Mouse (Mus musculus) midbrain, postnatal 0 days (tissue): ENCODE data around the gene Hoxb2. TPM values are rescaled to one million over a fixed set of nuclear protein-coding genes. Genes with fewer than 3 reads are reported as not detected.

ENCODE experiments used
- ATAC-seq: fragments of 200-750 bp; cut with Nextera tagmentation; 2 replicates; pipeline ENCODE4 v1.8.0; 2017; ENCODE audit warnings: moderate number of reproducible peaks, mild to moderate bottlenecking, moderate TSS enrichment, moderate library complexity; ENCODE audit not compliant: low FRiP score
- DNase-seq: peaks from one replicate; pipeline ENCODE4 v3.0.0-alpha.2; 2015; ENCODE audit warnings: low spot score
- H3K27ac ChIP-seq: fragments of 300-500 bp; sonication (generic); 2 replicates; pipeline ENCODE4 v1.5.1; 2014; ENCODE audit warnings: low read depth, mild to moderate bottlenecking, low read length, mixed read lengths
- H3K27me3 ChIP-seq: fragments of 300-500 bp; sonication (generic); 2 replicates; pipeline ENCODE4 v1.6.1; 2014; ENCODE audit warnings: low read length, control low read depth, mixed read lengths; ENCODE audit not compliant: insufficient read depth
- H3K36me3 ChIP-seq: fragments of 300-500 bp; sonication (generic); 2 replicates; pipeline ENCODE4 v1.6.1; 2014; ENCODE audit warnings: low read length, control low read depth, mixed read lengths; ENCODE audit not compliant: insufficient read depth
- H3K4me1 ChIP-seq: fragments of 300-500 bp; sonication (generic); 2 replicates; pipeline ENCODE4 v1.6.1; 2014; ENCODE audit warnings: mild to moderate bottlenecking, control low read depth, antibody characterized with exemption, low read length, mixed read lengths; ENCODE audit not compliant: insufficient read depth
- H3K4me2 ChIP-seq: fragments of 300-500 bp; sonication (generic); 2 replicates; pipeline ENCODE4 v1.6.1; 2014; ENCODE audit warnings: low read depth, mild to moderate bottlenecking, low read length, mixed read lengths; ENCODE audit not compliant: poor library complexity, severe bottlenecking
- H3K4me3 ChIP-seq: fragments of 300-500 bp; sonication (generic); 2 replicates; pipeline ENCODE4 v1.5.1; 2014; ENCODE audit warnings: low read depth, mild to moderate bottlenecking, low read length, moderate library complexity
- H3K9ac ChIP-seq: fragments of 300-500 bp; sonication (generic); replicated peaks from 2 replicates; pipeline ENCODE4 v1.6.1; 2014; ENCODE audit warnings: mild to moderate bottlenecking, low read length, moderate library complexity, mixed read lengths; ENCODE audit not compliant: poor library complexity, severe bottlenecking
- H3K9me3 ChIP-seq: fragments of 300-500 bp; sonication (generic); 2 replicates; pipeline ENCODE4 v1.6.1; 2016; ENCODE audit warnings: low read length, control low read depth
- CTCF ChIP-seq: IDR thresholded peaks from 2 replicates; pipeline ENCODE4 v1.5.1; 2016; ENCODE audit warnings: antibody characterized with exemption, mild to moderate bottlenecking
- WGBS: fragments of 180-500 bp; shearing (Covaris S2); extraction: QIAGEN DNeasy Blood & Tissue Kit; methylation state at CpG from one replicate; pipeline ENCODE4 v1.1.7; 2014; 5-methylcytosine and 5-hydroxymethylcytosine counted together
- polyA plus RNA-seq: library from polyadenylated mRNA; unstranded; fragments of >200 nt; fragmentation: Nextera tagmentation; extraction: Ambion mirVana; gene quantifications from 2 replicates; pipeline ENCODE4 v1.2.1, GENCODE M21; 2015
- total RNA-seq: library from RNA; depleted of rRNA; stranded (reverse); fragments of >200 nt; gene quantifications from 2 replicates; pipeline ENCODE4 v1.2.3, GENCODE M21; 2014; rRNA removed

Hoxb2 gene
- 0.52 and 1.2 TPM in 2 replicates for total RNA-seq
- polyA plus RNA-seq = not detected in 2 replicates

- Histone ChIP-seq H3K27me3 (peaks cover 83% of the 10 kb centered on the region), H3K4me3 (no peak within 1 kb of the TSS)
- DNase-seq = no peak
These were observed at the start of gene Hoxb2 for GRCm38 (mm10) chr11:96350341-96350624. Gene Hoxb2, plus strand, starts transcription at chr11:96350525.

GRCm38 (mm10) chr11:96301064-96301431 lies 49.3 kb upstream of the Hoxb2 start:
- WGBS = 5% methylated on average over 8 of the region's 10 CpGs
- TF ChIP-seq CTCF = no peak
- Histone ChIP-seq H3K9me3 (no peaks in the 10 kb centered on the region), H3K36me3 (no peaks in the 10 kb centered on the region), H3K4me2 (no peak overlapping the region), H3K27ac (no peak overlapping the region), H3K4me1 (no peaks in the 10 kb centered on the region), H3K4me3 (no peak overlapping the region), H3K27me3 (peaks cover 94% of the 10 kb centered on the region), H3K9ac (no peak overlapping the region)
- no peak for DNase-seq
- ATAC-seq = no peak

More at GRCm38 (mm10) chr11:96350341-96350624, at the start of gene Hoxb2:
- WGBS = 8% methylated on average over 2 of the region's 2 CpGs
- no peak within 1 kb of the TSS for H3K4me2 ChIP-seq
- no peak within 1 kb of the TSS for H3K9ac ChIP-seq
- no peaks in the 10 kb centered on the region for H3K36me3 ChIP-seq
- ATAC-seq = no peak
- no peaks in the 10 kb centered on the region for H3K9me3 ChIP-seq
- H3K27ac ChIP-seq = no peak within 1 kb of the TSS
- no peaks in the 10 kb centered on the region for H3K4me1 ChIP-seq
- no peak for TF ChIP-seq CTCF

GRCm38 (mm10) chr11:96301837-96302236 lies 48.5 kb upstream of the Hoxb2 start:
- no peak overlapping the region for H3K4me3 ChIP-seq
- H3K36me3 ChIP-seq = no peaks in the 10 kb centered on the region
- H3K9me3 ChIP-seq = no peaks in the 10 kb centered on the region
- ATAC-seq (no peak), DNase-seq (peak; percentile 58)
- no peaks in the 10 kb centered on the region for H3K4me1 ChIP-seq
- H3K9ac ChIP-seq = no peak overlapping the region
- H3K4me2 ChIP-seq = no peak overlapping the region
- WGBS = under 1% methylated on average over 15 of the region's 15 CpGs
- TF ChIP-seq CTCF = no peak
- H3K27ac ChIP-seq = no peak overlapping the region
- H3K27me3 ChIP-seq = peaks cover 94% of the 10 kb centered on the region

GRCm38 (mm10) chr11:96302381-96303150 lies 47.8 kb upstream of the Hoxb2 start:
- H3K9ac ChIP-seq = no peak overlapping the region
- no peaks in the 10 kb centered on the region for H3K36me3 ChIP-seq
- no peak for TF ChIP-seq CTCF
- DNase-seq (no peak), ATAC-seq (no peak)
- 2% methylated on average over 23 of the region's 23 CpGs for WGBS
- H3K27me3 ChIP-seq = peaks cover 94% of the 10 kb centered on the region
- no peaks in the 10 kb centered on the region for H3K9me3 ChIP-seq
- no peaks in the 10 kb centered on the region for H3K4me1 ChIP-seq
- no peak overlapping the region for H3K4me3 ChIP-seq
- no peak overlapping the region for H3K4me2 ChIP-seq
- H3K27ac ChIP-seq = no peak overlapping the region

- peak; percentile 80 for TF ChIP-seq CTCF
- Histone ChIP-seq H3K36me3 (no peaks in the 10 kb centered on the region), H3K4me1 (no peaks in the 10 kb centered on the region), H3K27me3 (peaks cover 96% of the 10 kb centered on the region), H3K4me3 (no peak within 1 kb of the TSS), H3K9me3 (no peaks in the 10 kb centered on the region), H3K9ac (no peak within 1 kb of the TSS), H3K27ac (no peak within 1 kb of the TSS), H3K4me2 (no peak within 1 kb of the TSS)
- no peak for ATAC-seq
- peak; percentile 82 for DNase-seq
- WGBS = under 1% methylated on average over 69 of the region's 69 CpGs
These were observed 46.9 kb upstream of the Hoxb2 start, which contains the start of gene Hoxb5 for GRCm38 (mm10) chr11:96303151-96304099. Gene Hoxb5, plus strand, starts transcription at chr11:96303336.
